Mouse (Mus musculus): ENCODE data around the gene Maml3. TPM values are rescaled to one million over a fixed set of nuclear protein-coding genes. Genes with fewer than 3 reads are reported as not detected.

Gene Maml3
- polyA plus RNA-seq, 1 experiment from 2014 or later, result 5.7 TPM

DNA sequence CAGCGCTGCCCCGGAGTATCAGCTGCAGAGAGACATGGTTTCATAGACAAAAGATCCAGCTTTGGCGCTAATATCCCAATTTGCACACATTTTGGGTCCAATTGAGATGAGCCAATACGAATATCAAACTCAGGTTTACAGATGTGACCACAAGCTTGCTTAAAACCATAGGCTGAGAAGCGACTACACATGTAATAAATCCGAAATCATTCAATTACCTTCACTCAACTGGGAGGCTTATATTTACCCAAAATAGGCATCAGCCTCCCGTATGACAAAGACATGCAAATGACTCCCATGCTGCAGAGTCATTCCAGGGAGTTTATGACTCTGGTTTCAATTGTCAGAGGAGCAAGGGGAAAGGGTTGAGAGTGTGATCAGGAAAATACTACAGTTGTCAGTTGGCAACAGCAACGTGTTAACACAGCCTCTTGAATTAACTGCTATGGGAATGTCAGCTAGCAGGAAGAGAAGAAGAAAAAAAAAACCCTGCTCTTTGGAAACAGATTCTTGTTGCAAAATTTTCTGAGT lies 224.3 kb downstream of the Maml3 start:
- Histone ChIP-seq H3K27ac (ENCODE audit: low read length) (peak overlapping the region; percentile 47), H3K4me3 (ENCODE audit: low read depth, low read length) (no peak overlapping the region), H3K4me1 (ENCODE audit: control insufficient read depth, insufficient read depth, low read length) (peaks cover 15% of the 10 kb centered on the region), H3K4me2 (ENCODE audit: low read length) (0 out of 2 replicates have a peak overlapping the region, but pooled peaks have one; percentile 1), H3K36me3 (ENCODE audit: control insufficient read depth, insufficient read depth, low read length) (no peaks in the 10 kb centered on the region), H3K9me3 (replicated peaks; ENCODE audit: control insufficient read depth, low read length, poor library complexity, severe bottlenecking) (no peaks in the 10 kb centered on the region), H3K9ac (ENCODE audit: low read depth, low read length) (peak overlapping the region; percentile 3; the same call in 1 of the 2 replicates), H3K27me3 (ENCODE audit: control insufficient read depth, insufficient read depth, low read depth, low read length) (no peaks in the 10 kb centered on the region)
- WGBS, result 46% methylated on average over 8 of the region's 8 CpGs
- ATAC-seq, result no peak

DNA sequence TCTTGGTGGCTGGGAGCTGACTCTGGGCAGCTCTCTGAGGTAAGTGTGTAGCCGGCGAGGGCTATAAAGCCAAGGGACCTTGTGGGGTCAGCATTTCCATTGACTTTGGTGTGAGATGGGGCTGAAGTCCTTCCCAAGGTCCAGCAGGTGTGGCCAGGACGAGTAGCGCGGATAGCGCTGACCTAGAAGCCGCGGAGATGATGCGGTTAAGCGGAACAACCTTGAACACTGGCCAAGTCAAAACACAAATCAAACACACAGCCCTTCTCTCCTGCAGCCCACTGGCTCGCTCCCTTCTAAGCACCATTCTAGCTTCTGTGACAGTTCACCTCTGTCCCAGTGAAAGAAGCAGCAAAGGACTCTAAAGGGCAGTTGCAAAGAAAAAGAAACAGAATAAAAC lies 225.7 kb downstream of the Maml3 start:
- Histone ChIP-seq H3K9ac (ENCODE audit: low read depth, low read length) (no peak overlapping the region), H3K4me3 (ENCODE audit: low read depth, low read length) (no peak overlapping the region), H3K36me3 (ENCODE audit: control insufficient read depth, insufficient read depth, low read length) (no peaks in the 10 kb centered on the region), H3K27me3 (ENCODE audit: control insufficient read depth, insufficient read depth, low read depth, low read length) (no peaks in the 10 kb centered on the region), H3K4me2 (ENCODE audit: low read length) (no peak overlapping the region), H3K27ac (ENCODE audit: low read length) (no peak overlapping the region), H3K9me3 (replicated peaks; ENCODE audit: control insufficient read depth, low read length, poor library complexity, severe bottlenecking) (no peaks in the 10 kb centered on the region), H3K4me1 (ENCODE audit: control insufficient read depth, insufficient read depth, low read length) (peaks cover 16% of the 10 kb centered on the region)
- WGBS, result 92% methylated on average over 11 of the region's 11 CpGs
- ATAC-seq, result no peak

DNA sequence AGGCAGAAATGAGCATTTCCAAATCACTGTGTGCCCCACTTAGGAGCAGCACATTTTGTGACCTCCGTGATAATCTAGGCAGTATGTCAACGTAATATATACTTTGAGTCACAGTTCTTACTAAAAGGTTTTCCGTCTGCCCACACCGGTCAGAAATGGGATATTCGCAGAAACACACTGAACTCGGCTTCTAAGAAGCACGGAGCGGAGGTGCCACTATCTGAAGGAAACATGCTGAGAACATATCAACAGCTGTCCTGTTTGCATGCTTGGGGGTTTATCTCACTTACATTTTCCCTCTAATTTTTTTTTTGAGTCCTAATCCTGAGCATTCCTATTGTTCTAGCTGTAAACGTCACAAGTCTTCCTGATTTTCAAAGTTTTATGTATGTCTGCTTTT lies 226.3 kb downstream of the Maml3 start:
- peaks cover 16% of the 10 kb centered on the region for H3K4me1 ChIP-seq (ENCODE audit: control insufficient read depth, insufficient read depth, low read length)
- H3K4me3 ChIP-seq (ENCODE audit: low read depth, low read length), result no peak overlapping the region
- no peak overlapping the region for H3K27ac ChIP-seq (ENCODE audit: low read length)
- H3K9ac ChIP-seq (ENCODE audit: low read depth, low read length), result no peak overlapping the region
- no peaks in the 10 kb centered on the region for H3K9me3 ChIP-seq (replicated peaks; ENCODE audit: control insufficient read depth, low read length, poor library complexity, severe bottlenecking)
- H3K36me3 ChIP-seq (ENCODE audit: control insufficient read depth, insufficient read depth, low read length), result no peaks in the 10 kb centered on the region
- no peak overlapping the region for H3K4me2 ChIP-seq (ENCODE audit: low read length)
- ATAC-seq, result no peak
- H3K27me3 ChIP-seq (ENCODE audit: control insufficient read depth, insufficient read depth, low read depth, low read length), result no peaks in the 10 kb centered on the region
- 85% methylated on average over 9 of the region's 9 CpGs for WGBS

DNA sequence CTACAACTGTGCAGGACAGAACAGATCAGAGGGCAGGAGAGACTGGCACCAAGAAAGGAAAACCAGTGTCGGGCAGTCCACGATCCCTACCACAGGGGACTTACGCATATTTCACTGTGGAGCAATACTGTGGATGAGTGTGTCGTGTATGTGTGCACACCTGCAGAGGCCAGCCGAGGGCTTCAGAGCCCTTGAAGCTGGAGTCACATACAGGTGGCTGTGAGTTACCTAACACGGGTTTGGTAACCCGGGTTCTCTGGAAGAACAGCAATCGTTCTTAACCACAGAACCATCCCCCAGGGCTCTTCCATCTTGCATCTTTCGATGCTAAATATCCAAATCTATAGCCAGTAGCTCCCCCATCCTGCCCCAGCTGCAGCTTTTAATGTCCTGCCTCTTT lies 228.1 kb downstream of the Maml3 start:
- 93% methylated on average over 9 of the region's 9 CpGs for WGBS
- no peak for ATAC-seq
- Histone ChIP-seq H3K4me1 (ENCODE audit: control insufficient read depth, insufficient read depth, low read length) (peaks cover 21% of the 10 kb centered on the region), H3K9ac (ENCODE audit: low read depth, low read length) (no peak overlapping the region), H3K4me2 (ENCODE audit: low read length) (no peak overlapping the region), H3K4me3 (ENCODE audit: low read depth, low read length) (no peak overlapping the region), H3K27ac (ENCODE audit: low read length) (no peak overlapping the region), H3K36me3 (ENCODE audit: control insufficient read depth, insufficient read depth, low read length) (no peaks in the 10 kb centered on the region), H3K9me3 (replicated peaks; ENCODE audit: control insufficient read depth, low read length, poor library complexity, severe bottlenecking) (no peaks in the 10 kb centered on the region), H3K27me3 (ENCODE audit: control insufficient read depth, insufficient read depth, low read depth, low read length) (no peaks in the 10 kb centered on the region)

DNA sequence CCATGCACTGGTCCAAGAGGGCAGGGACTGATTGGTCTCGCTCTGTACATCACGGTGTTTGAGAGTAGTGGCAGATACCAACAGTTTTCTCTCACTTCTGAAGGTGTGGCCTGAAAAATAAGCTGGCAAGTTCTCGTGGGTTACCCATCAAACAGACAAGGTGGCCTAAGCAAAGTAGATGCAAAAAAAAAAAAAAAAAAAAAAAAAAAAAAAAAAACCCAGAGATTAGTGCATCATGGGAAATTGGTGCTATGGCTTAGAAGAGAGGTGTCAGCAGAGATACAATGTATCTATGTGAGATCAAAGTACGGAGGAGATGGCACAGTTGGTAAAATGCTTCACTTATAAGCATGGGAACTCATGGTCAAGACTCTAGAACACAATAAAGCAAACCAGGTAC lies 229.2 kb downstream of the Maml3 start:
- ATAC-seq, result no peak
- Histone ChIP-seq H3K4me1 (ENCODE audit: control insufficient read depth, insufficient read depth, low read length) (peaks cover 19% of the 10 kb centered on the region), H3K9me3 (replicated peaks; ENCODE audit: control insufficient read depth, low read length, poor library complexity, severe bottlenecking) (no peaks in the 10 kb centered on the region), H3K4me3 (ENCODE audit: low read depth, low read length) (no peak overlapping the region), H3K27ac (ENCODE audit: low read length) (no peak overlapping the region), H3K36me3 (ENCODE audit: control insufficient read depth, insufficient read depth, low read length) (no peaks in the 10 kb centered on the region), H3K9ac (ENCODE audit: low read depth, low read length) (no peak overlapping the region), H3K27me3 (ENCODE audit: control insufficient read depth, insufficient read depth, low read depth, low read length) (no peaks in the 10 kb centered on the region), H3K4me2 (ENCODE audit: low read length) (no peak overlapping the region)
- WGBS, result 89% methylated on average over 4 of the region's 4 CpGs

DNA sequence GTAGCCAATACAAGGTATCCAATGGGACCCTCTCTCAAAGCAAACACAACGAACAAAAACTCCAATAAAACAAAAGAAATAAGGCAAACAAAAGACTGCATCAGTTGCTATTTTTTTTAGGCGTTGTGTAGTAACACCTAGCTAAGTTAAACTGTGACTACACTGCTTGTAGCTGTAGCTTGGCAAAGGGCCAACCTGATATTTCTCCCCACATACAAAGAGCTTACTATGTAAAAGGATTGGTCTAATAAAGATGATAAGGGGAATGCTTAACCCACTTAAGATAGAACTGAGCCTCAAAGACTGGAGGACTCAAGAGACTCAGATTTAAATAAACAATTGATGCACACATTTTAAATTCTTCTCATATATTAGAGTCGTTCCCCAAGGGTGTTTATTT lies 230.6 kb downstream of the Maml3 start:
- WGBS, result 67% methylated on average over 3 of the region's 3 CpGs
- no peak overlapping the region for H3K4me2 ChIP-seq (ENCODE audit: low read length)
- no peaks in the 10 kb centered on the region for H3K27me3 ChIP-seq (ENCODE audit: control insufficient read depth, insufficient read depth, low read depth, low read length)
- no peak overlapping the region for H3K27ac ChIP-seq (ENCODE audit: low read length)
- H3K36me3 ChIP-seq (ENCODE audit: control insufficient read depth, insufficient read depth, low read length), result no peaks in the 10 kb centered on the region
- no peak overlapping the region for H3K4me3 ChIP-seq (ENCODE audit: low read depth, low read length)
- peaks cover 21% of the 10 kb centered on the region for H3K4me1 ChIP-seq (ENCODE audit: control insufficient read depth, insufficient read depth, low read length)
- no peak for ATAC-seq
- H3K9ac ChIP-seq (ENCODE audit: low read depth, low read length), result no peak overlapping the region
- no peaks in the 10 kb centered on the region for H3K9me3 ChIP-seq (replicated peaks; ENCODE audit: control insufficient read depth, low read length, poor library complexity, severe bottlenecking)

DNA sequence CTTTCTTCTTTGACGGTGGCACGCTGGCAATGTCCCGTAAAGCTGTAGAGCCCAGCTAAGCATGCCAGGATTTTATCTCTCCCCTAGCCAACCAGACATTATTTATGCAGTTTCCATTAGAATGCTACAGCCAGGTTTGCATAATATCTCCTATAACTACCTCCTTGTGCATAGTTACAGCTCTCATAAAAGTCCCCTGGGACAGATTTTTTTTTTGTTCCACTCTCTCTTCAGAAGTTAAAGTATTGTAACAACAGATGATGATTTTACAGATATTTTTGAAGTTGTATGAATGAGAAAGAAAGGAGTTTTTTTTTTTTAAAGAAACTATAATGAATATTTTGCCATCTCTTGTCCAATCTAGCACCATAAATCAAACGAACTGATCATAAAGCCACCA lies 232.1 kb downstream of the Maml3 start:
- ATAC-seq, result no peak
- H3K4me1 ChIP-seq (ENCODE audit: control insufficient read depth, insufficient read depth, low read length), result peaks cover 34% of the 10 kb centered on the region
- no peak overlapping the region for H3K4me2 ChIP-seq (ENCODE audit: low read length)
- WGBS, result 64% methylated on average over 4 of the region's 4 CpGs
- H3K36me3 ChIP-seq (ENCODE audit: control insufficient read depth, insufficient read depth, low read length), result no peaks in the 10 kb centered on the region
- H3K27ac ChIP-seq (ENCODE audit: low read length), result no peak overlapping the region
- H3K4me3 ChIP-seq (ENCODE audit: low read depth, low read length), result no peak overlapping the region
- no peaks in the 10 kb centered on the region for H3K27me3 ChIP-seq (ENCODE audit: control insufficient read depth, insufficient read depth, low read depth, low read length)
- H3K9ac ChIP-seq (ENCODE audit: low read depth, low read length), result no peak overlapping the region
- H3K9me3 ChIP-seq (replicated peaks; ENCODE audit: control insufficient read depth, low read length, poor library complexity, severe bottlenecking), result no peaks in the 10 kb centered on the region

DNA sequence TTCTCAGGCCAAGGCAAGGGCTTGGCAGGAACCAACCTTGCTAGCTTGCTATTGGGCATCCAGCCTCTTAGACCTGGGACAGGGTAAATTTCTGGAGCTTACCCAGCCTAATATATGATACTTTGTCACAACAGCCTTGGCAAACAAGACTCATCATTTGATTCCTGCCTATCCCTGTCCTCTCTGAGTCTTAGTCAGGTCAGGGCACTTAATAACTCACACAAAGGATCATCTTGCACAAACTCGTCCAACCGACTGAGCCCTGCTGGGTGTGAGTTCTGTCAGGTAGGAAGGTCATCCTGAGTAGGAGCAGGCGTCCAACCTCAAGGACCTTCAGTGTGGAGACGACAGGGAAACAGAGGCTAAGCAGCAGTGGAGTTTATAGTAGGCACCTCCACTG lies 233.5 kb downstream of the Maml3 start:
- Histone ChIP-seq H3K4me1 (ENCODE audit: control insufficient read depth, insufficient read depth, low read length) (peaks cover 34% of the 10 kb centered on the region), H3K36me3 (ENCODE audit: control insufficient read depth, insufficient read depth, low read length) (no peaks in the 10 kb centered on the region), H3K4me2 (ENCODE audit: low read length) (no peak overlapping the region), H3K4me3 (ENCODE audit: low read depth, low read length) (no peak overlapping the region), H3K9ac (ENCODE audit: low read depth, low read length) (no peak overlapping the region), H3K27me3 (ENCODE audit: control insufficient read depth, insufficient read depth, low read depth, low read length) (no peaks in the 10 kb centered on the region), H3K9me3 (replicated peaks; ENCODE audit: control insufficient read depth, low read length, poor library complexity, severe bottlenecking) (no peaks in the 10 kb centered on the region), H3K27ac (ENCODE audit: low read length) (no peak overlapping the region)
- no peak for ATAC-seq
- 84% methylated on average over 4 of the region's 4 CpGs for WGBS

DNA sequence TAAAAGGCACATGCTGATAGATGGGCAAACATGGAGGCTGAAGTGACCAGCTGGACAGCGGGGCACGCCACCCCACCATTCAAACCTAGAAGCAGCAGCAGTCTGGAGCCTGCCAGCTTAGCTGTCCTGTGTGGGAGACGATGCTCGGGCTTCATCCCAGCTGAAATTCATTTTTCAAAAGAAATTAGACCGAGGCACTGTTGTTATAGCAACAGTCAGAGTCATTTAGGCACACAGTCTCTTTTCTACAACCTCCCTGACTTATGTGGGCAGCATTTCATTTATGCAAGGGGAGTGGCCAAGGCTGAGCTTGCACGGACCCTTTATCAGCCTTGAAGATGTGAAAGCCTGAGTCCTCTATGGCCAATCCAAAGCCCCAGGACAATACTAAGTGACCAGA lies 234.9 kb downstream of the Maml3 start:
- Histone ChIP-seq H3K4me2 (ENCODE audit: low read length) (peak overlapping the region; percentile 18; the same call in 1 of the 2 replicates), H3K27me3 (ENCODE audit: control insufficient read depth, insufficient read depth, low read depth, low read length) (no peaks in the 10 kb centered on the region), H3K4me3 (ENCODE audit: low read depth, low read length) (no peak overlapping the region), H3K4me1 (ENCODE audit: control insufficient read depth, insufficient read depth, low read length) (peaks cover 34% of the 10 kb centered on the region), H3K9me3 (replicated peaks; ENCODE audit: control insufficient read depth, low read length, poor library complexity, severe bottlenecking) (no peaks in the 10 kb centered on the region), H3K36me3 (ENCODE audit: control insufficient read depth, insufficient read depth, low read length) (no peaks in the 10 kb centered on the region), H3K27ac (ENCODE audit: low read length) (peak overlapping the region; percentile 81), H3K9ac (ENCODE audit: low read depth, low read length) (peak overlapping the region; percentile 47; the same call in 1 of the 2 replicates)
- ATAC-seq, result peak; percentile 66
- WGBS, result 31% methylated on average over 6 of the region's 6 CpGs
